Mouse (Mus musculus): ENCODE measurements around the gene Timm8a2. TPM values are rescaled to one million over a fixed set of nuclear protein-coding genes. Genes with fewer than 3 reads are reported as not detected.

The Timm8a2 gene
- total and polyA plus RNA-seq, 3 experiments = 0.18 TPM; not detected in 2

GRCm38 (mm10) chr14:122083499-122083898 is 49.0 kb downstream of the Timm8a2 start:
- no peaks in the 10 kb centered on the region; a peak in 2 of 4 replicates for H3K36me3 ChIP-seq (ENCODE audit: control insufficient read depth in 1 of 2, insufficient read depth in 2 of 2, low read length in 2 of 2)
- no peak for DNase-seq (ENCODE audit: low read depth, low spot score)
- H3K79me2 ChIP-seq (ENCODE audit: control insufficient read depth, insufficient read depth, low read length, poor library complexity) = no peaks in the 10 kb centered on the region
- TF ChIP-seq EP300 (IDR thresholded peaks at IDR 0.05; ENCODE audit: low read depth in 1 of 2, low read length in 2 of 2) = no peak
- no peak for TF ChIP-seq SMC3 (IDR thresholded peaks at IDR 0.05; ENCODE audit: low read depth, low read length)
- TF ChIP-seq MAFK (IDR thresholded peaks at IDR 0.05; ENCODE audit: borderline replicate concordance, low read depth, low read length) = peak; percentile 79
- TF ChIP-seq TCF12 (IDR thresholded peaks at IDR 0.05; ENCODE audit: low read depth, low read length) = no peak
- H3K27me3 ChIP-seq (ENCODE audit: control insufficient read depth in 1 of 2, insufficient read depth in 2 of 2, low read length in 2 of 2) = no peaks in the 10 kb centered on the region
- H3K4me3 ChIP-seq (ENCODE audit: control insufficient read depth in 1 of 2, insufficient read depth in 1 of 2, low read depth in 2 of 2, low read length in 2 of 2) = no peak overlapping the region
- H3K27ac ChIP-seq (ENCODE audit: control insufficient read depth, low read depth, low read length) = no peak overlapping the region
- H3K4me1 ChIP-seq (ENCODE audit: control insufficient read depth in 1 of 2, insufficient read depth in 2 of 2, low read length in 2 of 2) = peaks cover 2 to 6% of the 10 kb centered on the region in 2 experiments; a peak in 3 of 4 replicates
- no peaks in the 10 kb centered on the region for H3K9me3 ChIP-seq (replicated peaks; ENCODE audit: insufficient read depth, low read length)
- no peak overlapping the region for H3K9ac ChIP-seq (ENCODE audit: control insufficient read depth, low read depth, low read length, poor library complexity, severe bottlenecking)

GRCm38 (mm10) chr14:122087956-122088355 is 53.5 kb downstream of the Timm8a2 start:
- Histone ChIP-seq H3K9ac (ENCODE audit: control insufficient read depth, low read depth, low read length, poor library complexity, severe bottlenecking) (no peak overlapping the region), H3K27ac (ENCODE audit: control insufficient read depth, low read depth, low read length) (no peak overlapping the region), H3K79me2 (ENCODE audit: control insufficient read depth, insufficient read depth, low read length, poor library complexity) (no peaks in the 10 kb centered on the region), H3K4me3 (ENCODE audit: control insufficient read depth in 1 of 2, insufficient read depth in 1 of 2, low read depth in 2 of 2, low read length in 2 of 2) (no peak overlapping the region), H3K27me3 (ENCODE audit: control insufficient read depth in 1 of 2, insufficient read depth in 2 of 2, low read length in 2 of 2) (no peaks in the 10 kb centered on the region), H3K36me3 (ENCODE audit: control insufficient read depth in 1 of 2, insufficient read depth in 2 of 2, low read length in 2 of 2) (peaks cover 0 to 6% of the 10 kb centered on the region in 2 experiments; a peak in 2 of 4 replicates), H3K9me3 (replicated peaks; ENCODE audit: insufficient read depth, low read length) (no peaks in the 10 kb centered on the region), H3K4me1 (ENCODE audit: control insufficient read depth in 1 of 2, insufficient read depth in 2 of 2, low read length in 2 of 2) (peaks cover 10% of the 10 kb centered on the region in 2 experiments)
- TF ChIP-seq TAL1 (IDR thresholded peaks at IDR 0.05; ENCODE audit: low read length) = no peak
- TF ChIP-seq KAT2A (conservative IDR thresholded peaks at IDR 0.05; ENCODE audit: low read depth, low read length) = no peak
- no peak for TF ChIP-seq NELFE (IDR thresholded peaks at IDR 0.05; ENCODE audit: low read depth, low read length)
- TF ChIP-seq POLR2AphosphoS2 (IDR thresholded peaks at IDR 0.05; ENCODE audit: low read length) = no peak
- TF ChIP-seq MYC (IDR thresholded peaks at IDR 0.05; ENCODE audit: low read depth, low read length) = no peak
- no peak for TF ChIP-seq GATA1 (IDR thresholded peaks at IDR 0.05; ENCODE audit: low read depth, low read length)
- no peak for TF ChIP-seq ELF1 (IDR thresholded peaks at IDR 0.05; ENCODE audit: low read depth, low read length)
- TF ChIP-seq USF1 (IDR thresholded peaks at IDR 0.05; ENCODE audit: low read depth, low read length) = no peak
- no peak for TF ChIP-seq SIN3A (IDR thresholded peaks at IDR 0.05; ENCODE audit: low read length)
- TF ChIP-seq RCOR1 (IDR thresholded peaks at IDR 0.05; ENCODE audit: low read depth, low read length) = no peak
- TF ChIP-seq HCFC1 (IDR thresholded peaks at IDR 0.05; ENCODE audit: low read depth, low read length) = no peak
- TF ChIP-seq USF2 (IDR thresholded peaks at IDR 0.05; ENCODE audit: borderline replicate concordance in 1 of 2, insufficient read depth in 1 of 2, low read depth in 1 of 2, low read length in 2 of 2) = no peak
- no peak for TF ChIP-seq CHD1 (IDR thresholded peaks at IDR 0.05; ENCODE audit: low read depth, low read length)
- no peak for TF ChIP-seq MAX (IDR thresholded peaks at IDR 0.05; ENCODE audit: low read length)
- TF ChIP-seq ZC3H11A (IDR thresholded peaks at IDR 0.05; ENCODE audit: low read depth, low read length) = no peak
- no peak for DNase-seq (ENCODE audit: low read depth, low spot score)

Other genes with a start within 250 kb of the Timm8a2 start
- gene Dock9, start 236.8 kb upstream of the Timm8a2 start, total RNA-seq (2012; rRNA removed) = 5.6 and 6.3 TPM in 2 replicates
- gene Dock9, start 236.8 kb upstream of the Timm8a2 start, polyA plus RNA-seq (2012; ENCODE audit: insufficient read depth in 1 of 2, insufficient read length in 2 of 2, low read depth in 1 of 2, low replicate concordance in 2 of 2, missing spikeins in 1 of 2) = 1 to 10 TPM in 1 of 2 experiments, not detected in 1; 9.4 TPM
- gene Ubac2, start 156.1 kb upstream of the Timm8a2 start, total RNA-seq (2012; rRNA removed) = 30.5 and 32.9 TPM in 2 replicates
- gene Ubac2, start 156.1 kb upstream of the Timm8a2 start, polyA plus RNA-seq (2012; ENCODE audit: insufficient read depth in 1 of 2, insufficient read length in 2 of 2, low read depth in 1 of 2, low replicate concordance in 2 of 2, missing spikeins in 1 of 2) = 10 to 100 TPM in 1 of 2 experiments, not detected in 1; 44.8 TPM
- 0.15 and 0.20 TPM in 2 replicates for gene Gpr18, start 118.9 kb upstream of the Timm8a2 start, total RNA-seq (2012; rRNA removed)
- gene Gpr18, start 118.9 kb upstream of the Timm8a2 start, polyA plus RNA-seq (2012; ENCODE audit: insufficient read depth in 1 of 2, insufficient read length in 2 of 2, low read depth in 1 of 2, low replicate concordance in 2 of 2, missing spikeins in 1 of 2) = under 1 TPM in 1 of 2 experiments, not detected in 1; 0.06 TPM
- 0.04 and 0.07 TPM in 2 replicates for gene Gpr183, start 69.5 kb upstream of the Timm8a2 start, total RNA-seq (2012; rRNA removed)
- gene Gpr183, start 69.5 kb upstream of the Timm8a2 start, polyA plus RNA-seq (2012; ENCODE audit: insufficient read depth in 1 of 2, insufficient read length in 2 of 2, low read depth in 1 of 2, low replicate concordance in 2 of 2, missing spikeins in 1 of 2) = under 1 TPM in 1 of 2 experiments, not detected in 1; 0.06 TPM
- 55.8 and 59.6 TPM in 2 replicates for gene Tm9sf2, start 72.4 kb downstream of the Timm8a2 start, total RNA-seq (2012; rRNA removed)
- gene Tm9sf2, start 72.4 kb downstream of the Timm8a2 start, polyA plus RNA-seq (2012; ENCODE audit: insufficient read depth in 1 of 2, insufficient read length in 2 of 2, low read depth in 1 of 2, low replicate concordance in 2 of 2, missing spikeins in 1 of 2) = 10 to 100 TPM in 1 of 2 experiments, not detected in 1; 62.7 TPM
- 13.4 and 14.4 TPM in 2 replicates for gene Clybl, start 147.0 kb downstream of the Timm8a2 start, total RNA-seq (2012; rRNA removed)
- 10 to 100 TPM in 1 of 2 experiments, not detected in 1; 36.6 TPM for gene Clybl, start 147.0 kb downstream of the Timm8a2 start, polyA plus RNA-seq (2012; ENCODE audit: insufficient read depth in 1 of 2, insufficient read length in 2 of 2, low read depth in 1 of 2, low replicate concordance in 2 of 2, missing spikeins in 1 of 2)

All from MEL (cell line).